Mouse (Mus musculus): ENCODE results near the gene Spats2.

DNA sequence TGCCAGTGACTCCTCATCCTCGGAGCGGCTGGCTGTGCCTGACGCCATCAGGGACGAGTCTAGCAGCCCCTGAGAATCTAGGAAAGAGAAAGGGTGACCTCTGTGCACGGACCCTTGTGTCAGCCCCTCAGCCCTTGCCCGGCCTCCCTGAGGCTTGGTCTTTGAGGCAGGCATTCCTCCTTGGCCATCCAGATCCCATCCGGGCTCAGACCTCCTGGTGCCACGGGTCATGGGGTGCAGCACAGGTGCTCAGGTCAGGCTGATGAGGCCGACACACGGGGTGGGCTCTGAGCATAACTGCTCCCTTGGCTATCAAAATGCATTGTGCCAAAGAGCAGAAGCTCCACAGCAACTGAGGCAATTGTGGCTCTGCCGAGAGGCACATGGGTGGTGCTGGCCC, 124.2 kb downstream of the Spats2 start:
- TF ChIP-seq CTCF (IDR thresholded peaks at IDR 0.05; ENCODE audit: extremely low read depth, insufficient read depth, low read length) (no peak), POLR2A (IDR thresholded peaks at IDR 0.05; ENCODE audit: extremely low read depth, insufficient read depth, low read length) (no peak)
